Mouse (Mus musculus) stomach, postnatal 0 days (tissue): ENCODE measurements at regions not wholly inside any gene's neighbourhood (a gene's known extent, or its start where the extent isn't known, plus 50 kb on each side); places are given as distances from the start of the nearest gene placed in this dataset.
A peak's percentile ranks its signal among the peaks of the same experiment; 100 is the strongest.
"Not testable (repeated sequence)": the region's sequence is repeated elsewhere in the genome, so short reads cannot be mapped to it uniquely, and the experiment has no call there.

Experiments used
- ATAC-seq: fragments of 200-750 bp; cut with Nextera tagmentation; 2 replicates; pipeline ENCODE4 v1.8.0; 2017; ENCODE audit not compliant: low FRiP score, low TSS enrichment
- DNase-seq: peaks from one replicate; pipeline ENCODE4 v3.0.0-alpha.2; 2016; ENCODE audit warnings: low spot score
- H3K27ac ChIP-seq: fragments of 300-500 bp; sonication (generic); replicated peaks from 2 replicates; pipeline ENCODE4 v1.5.1; 2014; ENCODE audit warnings: mild to moderate bottlenecking, control low read depth
- H3K27me3 ChIP-seq: fragments of 300-500 bp; sonication (generic); 2 replicates; pipeline ENCODE4 v1.6.1; 2014; ENCODE audit warnings: low read length; ENCODE audit not compliant: control insufficient read depth, insufficient read depth
- H3K36me3 ChIP-seq: fragments of 300-500 bp; sonication (generic); 2 replicates; pipeline ENCODE4 v1.6.1; 2014; ENCODE audit warnings: low read length, mixed read lengths; ENCODE audit not compliant: control insufficient read depth, insufficient read depth
- H3K4me1 ChIP-seq: fragments of 300-500 bp; sonication (generic); replicated peaks from 2 replicates; pipeline ENCODE4 v1.6.1; 2014; ENCODE audit warnings: antibody characterized with exemption; ENCODE audit not compliant: control insufficient read depth, insufficient read depth
- H3K4me2 ChIP-seq: fragments of 300-500 bp; sonication (generic); replicated peaks from 2 replicates; pipeline ENCODE4 v1.6.1; 2014; ENCODE audit warnings: low read depth, mild to moderate bottlenecking, control low read depth, moderate library complexity
- H3K4me3 ChIP-seq: fragments of 300-500 bp; sonication (generic); 2 replicates; pipeline ENCODE4 v1.5.1; 2014; ENCODE audit warnings: low read depth, low read length, control low read depth
- H3K9ac ChIP-seq: fragments of 300-500 bp; sonication (generic); 2 replicates; pipeline ENCODE4 v1.6.1; 2014; ENCODE audit warnings: mild to moderate bottlenecking, low read length, control low read depth, mixed read lengths
- H3K9me3 ChIP-seq: fragments of 300-500 bp; sonication (generic); 2 replicates; pipeline ENCODE4 v1.6.1; 2016; ENCODE audit warnings: low read length; ENCODE audit not compliant: control insufficient read depth
- CTCF ChIP-seq: IDR thresholded peaks from 2 replicates; pipeline ENCODE4 v1.5.1; 2016; ENCODE audit warnings: antibody characterized with exemption, low read depth, mild to moderate bottlenecking, moderate library complexity
- EP300 ChIP-seq: optimal IDR thresholded peaks from 2 replicates; pipeline ENCODE3; 2016; ENCODE audit warnings: antibody characterized with exemption
- WGBS: fragments of 180-500 bp; shearing (Covaris S2); extraction: QIAGEN DNeasy Blood & Tissue Kit; methylation state at CpG from one replicate; pipeline ENCODE4 v1.1.7; 2014; 5-methylcytosine and 5-hydroxymethylcytosine counted together

- Histone ChIP-seq H3K4me3 (no peak overlapping the region), H3K27ac (no peak overlapping the region), H3K4me2 (no peak overlapping the region), H3K9me3 (no peaks in the 10 kb centered on the region), H3K9ac (no peak overlapping the region), H3K4me1 (no peaks in the 10 kb centered on the region), H3K36me3 (no peaks in the 10 kb centered on the region), H3K27me3 (no peaks in the 10 kb centered on the region)
- ATAC-seq (no peak), DNase-seq (no peak)
- TF ChIP-seq EP300 (no peak), CTCF (no peak)
These were observed 203.5 kb upstream of the Diaph2 start for GRCm38 (mm10) chrX:129546016-129546415.

GRCm38 (mm10) chrX:129547606-129548005, 201.9 kb upstream of the Diaph2 start:
- DNase-seq (no peak), ATAC-seq (no peak)
- no peaks in the 10 kb centered on the region for H3K4me1 ChIP-seq
- no peak overlapping the region for H3K4me3 ChIP-seq
- no peak overlapping the region for H3K4me2 ChIP-seq
- WGBS: 89% methylated on average over 2 of the region's 2 CpGs
- H3K9me3 ChIP-seq: no peaks in the 10 kb centered on the region
- no peaks in the 10 kb centered on the region for H3K27me3 ChIP-seq
- H3K36me3 ChIP-seq: no peaks in the 10 kb centered on the region
- no peak overlapping the region for H3K9ac ChIP-seq
- peak; percentile 44 for TF ChIP-seq CTCF
- TF ChIP-seq EP300: no peak
- no peak overlapping the region for H3K27ac ChIP-seq

GRCm38 (mm10) chrX:129556001-129556400, 193.5 kb upstream of the Diaph2 start:
- Histone ChIP-seq H3K4me2 (no peak overlapping the region), H3K9ac (no peak overlapping the region), H3K36me3 (no peaks in the 10 kb centered on the region), H3K9me3 (no peaks in the 10 kb centered on the region), H3K27ac (no peak overlapping the region), H3K4me3 (no peak overlapping the region), H3K4me1 (no peaks in the 10 kb centered on the region), H3K27me3 (no peaks in the 10 kb centered on the region)
- no peak for TF ChIP-seq CTCF
- no peak for TF ChIP-seq EP300
- ATAC-seq: no peak
- DNase-seq: no peak

- H3K9me3 ChIP-seq: no peaks in the 10 kb centered on the region
- WGBS: 47% methylated on average over 4 of the region's 4 CpGs
These were observed 150.1 kb upstream of the Diaph2 start for GRCm38 (mm10) chrX:129599491-129599890.

GRCm38 (mm10) chrX:129607842-129608241, 141.7 kb upstream of the Diaph2 start:
- no peak overlapping the region for H3K9ac ChIP-seq
- DNase-seq (no peak), ATAC-seq (no peak)
- H3K4me3 ChIP-seq: no peak overlapping the region
- H3K4me2 ChIP-seq: no peak overlapping the region
- H3K36me3 ChIP-seq: no peaks in the 10 kb centered on the region
- WGBS: 63% methylated on average over 2 of the region's 2 CpGs
- no peaks in the 10 kb centered on the region for H3K27me3 ChIP-seq
- no peaks in the 10 kb centered on the region for H3K9me3 ChIP-seq
- no peaks in the 10 kb centered on the region for H3K4me1 ChIP-seq
- no peak overlapping the region for H3K27ac ChIP-seq
- TF ChIP-seq EP300 (no peak), CTCF (no peak)

More at GRCm38 (mm10) chrX:129599491-129599890, 150.1 kb upstream of the Diaph2 start:
- H3K4me2 ChIP-seq: no peak overlapping the region
- ATAC-seq (no peak), DNase-seq (no peak)
- no peaks in the 10 kb centered on the region for H3K36me3 ChIP-seq
- H3K4me3 ChIP-seq: no peak overlapping the region
- no peak for TF ChIP-seq EP300
- no peak for TF ChIP-seq CTCF
- no peaks in the 10 kb centered on the region for H3K27me3 ChIP-seq
- no peak overlapping the region for H3K9ac ChIP-seq
- no peaks in the 10 kb centered on the region for H3K4me1 ChIP-seq
- no peak overlapping the region for H3K27ac ChIP-seq

- not testable (repeated sequence) for H3K4me2 ChIP-seq, H3K27me3 ChIP-seq, H3K4me1 ChIP-seq, H3K36me3 ChIP-seq, DNase-seq, H3K4me3 ChIP-seq, H3K27ac ChIP-seq, H3K9ac ChIP-seq, ATAC-seq, H3K9me3 ChIP-seq
- WGBS: 90% methylated on average over 4 of the region's 4 CpGs
These were observed 138.0 kb upstream of the Diaph2 start for GRCm38 (mm10) chrX:129611500-129611899.
